Mouse (Mus musculus): ENCODE measurements around the gene Adcy5. TPM values are rescaled to one million over a fixed set of nuclear protein-coding genes. Genes with fewer than 3 reads are reported as not detected.

Gene Adcy5
- 1.5 and 1.6 TPM in 2 replicates for polyA plus RNA-seq (2014; fragmentation: Nextera tagmentation; extraction: Ambion mirVana)

GRCm38 (mm10) chr16:35154641-35155390 lies at the start of gene Adcy5:
Gene Adcy5, plus strand, starts transcription at chr16:35154877.
- H3K9me3 ChIP-seq (ENCODE audit: control insufficient read depth, low read length): no peaks in the 10 kb centered on the region
- H3K36me3 ChIP-seq (ENCODE audit: control insufficient read depth, insufficient read depth, low read length): no peaks in the 10 kb centered on the region
- ATAC-seq (ENCODE audit: insufficient number of reproducible peaks, low FRiP score, low TSS enrichment, low read depth) (peak; percentile 27; the same call in 1 of the 2 replicates), DNase-seq (ENCODE audit: low spot score) (peak; percentile 73)
- peak within 1 kb of the TSS; percentile 62 for H3K4me3 ChIP-seq (ENCODE audit: low read depth, low read length)
- peak within 1 kb of the TSS; percentile 96 for H3K4me2 ChIP-seq (ENCODE audit: low read depth, severe bottlenecking)
- under 1% methylated on average over 71 of the region's 104 CpGs for WGBS
- peaks cover 9% of the 10 kb centered on the region for H3K4me1 ChIP-seq (ENCODE audit: control insufficient read depth, insufficient read depth, low read length)
- peak within 1 kb of the TSS; percentile 70 for H3K9ac ChIP-seq (ENCODE audit: low read length)
- H3K27ac ChIP-seq (replicated peaks; ENCODE audit: low read depth, low read length): no peak within 1 kb of the TSS
- peaks cover 46% of the 10 kb centered on the region for H3K27me3 ChIP-seq (ENCODE audit: control insufficient read depth, insufficient read depth, low read length)

- WGBS: 22% methylated on average over 6 of the region's 6 CpGs
- DNase-seq (ENCODE audit: low spot score) (peak; percentile 52), ATAC-seq (ENCODE audit: insufficient number of reproducible peaks, low FRiP score, low TSS enrichment, low read depth) (no peak)
- Histone ChIP-seq H3K4me2 (ENCODE audit: low read depth, severe bottlenecking) (no peak overlapping the region), H3K9me3 (ENCODE audit: control insufficient read depth, low read length) (no peaks in the 10 kb centered on the region), H3K36me3 (ENCODE audit: control insufficient read depth, insufficient read depth, low read length) (no peaks in the 10 kb centered on the region), H3K4me1 (ENCODE audit: control insufficient read depth, insufficient read depth, low read length) (peaks cover 28% of the 10 kb centered on the region), H3K4me3 (ENCODE audit: low read depth, low read length) (no peak overlapping the region), H3K9ac (ENCODE audit: low read length) (no peak overlapping the region), H3K27ac (replicated peaks; ENCODE audit: low read depth, low read length) (no peak overlapping the region), H3K27me3 (ENCODE audit: control insufficient read depth, insufficient read depth, low read length) (no peaks in the 10 kb centered on the region)
Observed at GRCm38 (mm10) chr16:35107985-35108384, 46.7 kb upstream of the Adcy5 start.

GRCm38 (mm10) chr16:35109156-35109555 lies 45.5 kb upstream of the Adcy5 start:
- no peaks in the 10 kb centered on the region for H3K27me3 ChIP-seq (ENCODE audit: control insufficient read depth, insufficient read depth, low read length)
- DNase-seq (ENCODE audit: low spot score) (peak; percentile 41), ATAC-seq (ENCODE audit: insufficient number of reproducible peaks, low FRiP score, low TSS enrichment, low read depth) (no peak)
- H3K27ac ChIP-seq (replicated peaks; ENCODE audit: low read depth, low read length): no peak overlapping the region
- no peaks in the 10 kb centered on the region for H3K9me3 ChIP-seq (ENCODE audit: control insufficient read depth, low read length)
- H3K4me1 ChIP-seq (ENCODE audit: control insufficient read depth, insufficient read depth, low read length): peaks cover 28% of the 10 kb centered on the region
- H3K4me2 ChIP-seq (ENCODE audit: low read depth, severe bottlenecking): no peak overlapping the region
- 58% methylated on average over 8 of the region's 8 CpGs for WGBS
- no peaks in the 10 kb centered on the region for H3K36me3 ChIP-seq (ENCODE audit: control insufficient read depth, insufficient read depth, low read length)
- no peak overlapping the region for H3K9ac ChIP-seq (ENCODE audit: low read length)
- no peak overlapping the region for H3K4me3 ChIP-seq (ENCODE audit: low read depth, low read length)

- Histone ChIP-seq H3K9ac (ENCODE audit: low read length) (no peak overlapping the region), H3K36me3 (ENCODE audit: control insufficient read depth, insufficient read depth, low read length) (no peaks in the 10 kb centered on the region), H3K27ac (replicated peaks; ENCODE audit: low read depth, low read length) (no peak overlapping the region), H3K4me3 (ENCODE audit: low read depth, low read length) (no peak overlapping the region), H3K4me2 (ENCODE audit: low read depth, severe bottlenecking) (no peak overlapping the region), H3K4me1 (ENCODE audit: control insufficient read depth, insufficient read depth, low read length) (peaks cover 30% of the 10 kb centered on the region), H3K27me3 (ENCODE audit: control insufficient read depth, insufficient read depth, low read length) (no peaks in the 10 kb centered on the region), H3K9me3 (ENCODE audit: control insufficient read depth, low read length) (no peaks in the 10 kb centered on the region)
- DNase-seq (ENCODE audit: low spot score) (peak; percentile 45), ATAC-seq (ENCODE audit: insufficient number of reproducible peaks, low FRiP score, low TSS enrichment, low read depth) (no peak)
- WGBS: 44% methylated on average over 7 of the region's 7 CpGs
Observed at GRCm38 (mm10) chr16:35109656-35110291, 44.9 kb upstream of the Adcy5 start.

GRCm38 (mm10) chr16:35110410-35111142 lies 44.1 kb upstream of the Adcy5 start:
- H3K9ac ChIP-seq (ENCODE audit: low read length): no peak overlapping the region
- ATAC-seq (ENCODE audit: insufficient number of reproducible peaks, low FRiP score, low TSS enrichment, low read depth) (peak; percentile 81), DNase-seq (ENCODE audit: low spot score) (peak; percentile 98)
- no peak overlapping the region for H3K27ac ChIP-seq (replicated peaks; ENCODE audit: low read depth, low read length)
- H3K4me3 ChIP-seq (ENCODE audit: low read depth, low read length): no peak overlapping the region
- H3K4me2 ChIP-seq (ENCODE audit: low read depth, severe bottlenecking): no peak overlapping the region
- 34% methylated on average over 10 of the region's 10 CpGs for WGBS
- H3K27me3 ChIP-seq (ENCODE audit: control insufficient read depth, insufficient read depth, low read length): no peaks in the 10 kb centered on the region
- H3K4me1 ChIP-seq (ENCODE audit: control insufficient read depth, insufficient read depth, low read length): peaks cover 30% of the 10 kb centered on the region
- no peaks in the 10 kb centered on the region for H3K36me3 ChIP-seq (ENCODE audit: control insufficient read depth, insufficient read depth, low read length)
- no peaks in the 10 kb centered on the region for H3K9me3 ChIP-seq (ENCODE audit: control insufficient read depth, low read length)

- Histone ChIP-seq H3K4me2 (ENCODE audit: low read depth, severe bottlenecking) (no peak overlapping the region), H3K4me3 (ENCODE audit: low read depth, low read length) (no peak overlapping the region), H3K27ac (replicated peaks; ENCODE audit: low read depth, low read length) (no peak overlapping the region), H3K4me1 (ENCODE audit: control insufficient read depth, insufficient read depth, low read length) (peaks cover 30% of the 10 kb centered on the region), H3K27me3 (ENCODE audit: control insufficient read depth, insufficient read depth, low read length) (no peaks in the 10 kb centered on the region), H3K9ac (ENCODE audit: low read length) (no peak overlapping the region), H3K36me3 (ENCODE audit: control insufficient read depth, insufficient read depth, low read length) (no peaks in the 10 kb centered on the region), H3K9me3 (ENCODE audit: control insufficient read depth, low read length) (no peaks in the 10 kb centered on the region)
- 72% methylated on average over 8 of the region's 8 CpGs for WGBS
- ATAC-seq (ENCODE audit: insufficient number of reproducible peaks, low FRiP score, low TSS enrichment, low read depth): no peak
- DNase-seq (ENCODE audit: low spot score): peak; percentile 48
Observed at GRCm38 (mm10) chr16:35111143-35111620, 43.5 kb upstream of the Adcy5 start.

GRCm38 (mm10) chr16:35113496-35113895 lies 41.2 kb upstream of the Adcy5 start:
- Histone ChIP-seq H3K27me3 (ENCODE audit: control insufficient read depth, insufficient read depth, low read length) (no peaks in the 10 kb centered on the region), H3K27ac (replicated peaks; ENCODE audit: low read depth, low read length) (no peak overlapping the region), H3K9me3 (ENCODE audit: control insufficient read depth, low read length) (no peaks in the 10 kb centered on the region), H3K4me1 (ENCODE audit: control insufficient read depth, insufficient read depth, low read length) (peaks cover 22% of the 10 kb centered on the region), H3K36me3 (ENCODE audit: control insufficient read depth, insufficient read depth, low read length) (no peaks in the 10 kb centered on the region), H3K4me3 (ENCODE audit: low read depth, low read length) (no peak overlapping the region), H3K9ac (ENCODE audit: low read length) (no peak overlapping the region), H3K4me2 (ENCODE audit: low read depth, severe bottlenecking) (no peak overlapping the region)
- DNase-seq (ENCODE audit: low spot score) (no peak), ATAC-seq (ENCODE audit: insufficient number of reproducible peaks, low FRiP score, low TSS enrichment, low read depth) (no peak)
- WGBS: 84% methylated on average over 5 of the region's 5 CpGs

- no peak overlapping the region for H3K27ac ChIP-seq (replicated peaks; ENCODE audit: low read depth, low read length)
- 91% methylated on average over 7 of the region's 7 CpGs for WGBS
- no peak overlapping the region for H3K4me3 ChIP-seq (ENCODE audit: low read depth, low read length)
- DNase-seq (ENCODE audit: low spot score) (no peak), ATAC-seq (ENCODE audit: insufficient number of reproducible peaks, low FRiP score, low TSS enrichment, low read depth) (no peak)
- no peaks in the 10 kb centered on the region for H3K36me3 ChIP-seq (ENCODE audit: control insufficient read depth, insufficient read depth, low read length)
- H3K4me2 ChIP-seq (ENCODE audit: low read depth, severe bottlenecking): no peak overlapping the region
- H3K27me3 ChIP-seq (ENCODE audit: control insufficient read depth, insufficient read depth, low read length): no peaks in the 10 kb centered on the region
- H3K9me3 ChIP-seq (ENCODE audit: control insufficient read depth, low read length): no peaks in the 10 kb centered on the region
- 0 out of 2 replicates have a peak, but pooled peaks cover 2% of the 10 kb centered on the region for H3K4me1 ChIP-seq (ENCODE audit: control insufficient read depth, insufficient read depth, low read length)
- no peak overlapping the region for H3K9ac ChIP-seq (ENCODE audit: low read length)
Observed at GRCm38 (mm10) chr16:35116328-35116956, 38.2 kb upstream of the Adcy5 start.

Measured in limb, embryonic 11.5 days (tissue).